Mouse (Mus musculus) olfactory bulb, adult 2 months (tissue): Measurements from ENCODE around the gene Rsph1.

Source experiments
- CTCF ChIP-seq: fragments of 200-500 bp; IDR thresholded peaks from 2 replicates; pipeline ENCODE4 v1.5.1; 2012; ENCODE audit warnings: low read depth, mild to moderate bottlenecking, low read length, moderate library complexity; ENCODE audit not compliant: insufficient read depth
- POLR2A ChIP-seq: fragments of 200-500 bp; IDR thresholded peaks from 2 replicates; pipeline ENCODE4 v1.6.1; 2012; ENCODE audit warnings: mild to moderate bottlenecking, low read depth, low read length, moderate library complexity; ENCODE audit not compliant: insufficient read depth

DNA sequence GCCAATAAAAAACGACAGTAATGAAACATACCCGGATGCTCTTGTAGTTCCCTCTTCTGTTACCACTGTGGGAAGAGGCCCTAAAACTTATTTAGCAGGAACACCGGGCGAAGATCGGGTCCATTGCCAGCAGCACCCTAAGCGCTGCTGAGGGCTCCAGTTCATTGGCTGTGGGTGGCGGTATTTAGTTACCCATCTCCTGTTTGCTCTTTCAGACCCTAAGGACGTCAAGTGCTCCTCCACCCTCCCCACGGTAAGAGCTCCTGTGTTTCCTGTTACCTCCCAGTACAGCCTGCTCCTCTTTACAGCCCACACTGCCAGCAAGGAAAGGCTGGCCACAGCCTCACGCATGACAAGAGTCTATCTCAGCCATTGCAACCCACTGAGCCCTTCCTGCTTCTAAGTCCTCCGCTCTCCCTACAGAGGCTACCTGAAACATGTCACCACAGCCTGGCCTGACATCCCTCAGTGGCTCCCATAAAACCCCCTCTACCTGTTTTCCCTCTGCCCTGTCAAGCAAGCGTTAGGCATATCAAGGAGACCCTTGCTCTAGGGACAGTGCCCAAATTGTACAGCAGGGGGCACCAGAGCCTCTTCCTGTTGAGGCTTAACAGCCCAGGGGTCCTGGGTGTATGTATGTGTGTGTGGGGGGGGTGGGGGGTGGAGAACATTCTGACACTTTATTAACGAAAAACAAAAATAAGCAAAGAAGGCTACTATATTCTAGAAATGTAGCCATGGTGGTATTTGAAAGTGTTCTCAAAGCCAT is 48.5 kb upstream of the Rsph1 start:
- TF ChIP-seq CTCF (peak; percentile 55; the same call in 1 of the 2 replicates), POLR2A (no peak)
